Mouse (Mus musculus): ENCODE measurements at regions not wholly inside any gene's neighbourhood (a gene's known extent, or its start where the extent isn't known, plus 50 kb on each side); places are given as distances from the start of the nearest gene placed in this dataset.

- no peak for DNase-seq (ENCODE audit: low spot score)
These were observed 572.0 kb upstream of the Itga1 start for GRCm38 (mm10) chr13:115673729-115674128.

GRCm38 (mm10) chr13:115671685-115672084 is 569.9 kb upstream of the Itga1 start:
- DNase-seq (ENCODE audit: low spot score): no peak

- DNase-seq (ENCODE audit: low spot score): no peak
These were observed 567.8 kb upstream of the Itga1 start for GRCm38 (mm10) chr13:115669516-115669915.

GRCm38 (mm10) chr13:115655134-115655533 is 553.4 kb upstream of the Itga1 start:
- DNase-seq (ENCODE audit: low spot score): no peak

- DNase-seq (ENCODE audit: low spot score): no peak
These were observed 551.2 kb upstream of the Itga1 start for GRCm38 (mm10) chr13:115652935-115653334.

- DNase-seq (ENCODE audit: low spot score): no peak
These were observed 550.6 kb upstream of the Itga1 start for GRCm38 (mm10) chr13:115652352-115652751.

GRCm38 (mm10) chr13:115631410-115632105 is 529.8 kb upstream of the Itga1 start:
- no peak for DNase-seq (ENCODE audit: low spot score)

GRCm38 (mm10) chr13:115630603-115631002 is 528.8 kb upstream of the Itga1 start:
- DNase-seq (ENCODE audit: low spot score): no peak

GRCm38 (mm10) chr13:115613174-115613573 is 511.4 kb upstream of the Itga1 start:
- DNase-seq (ENCODE audit: low spot score): no peak

GRCm38 (mm10) chr13:115606441-115606840 is 504.7 kb upstream of the Itga1 start:
- DNase-seq (ENCODE audit: low spot score): no peak

GRCm38 (mm10) chr13:115595126-115595671 is 493.4 kb upstream of the Itga1 start:
- no peak for DNase-seq (ENCODE audit: low spot score)

- no peak for DNase-seq (ENCODE audit: low spot score)
These were observed 474.2 kb upstream of the Itga1 start for GRCm38 (mm10) chr13:115575967-115576366.

- DNase-seq (ENCODE audit: low spot score): no peak
These were observed 473.5 kb upstream of the Itga1 start for GRCm38 (mm10) chr13:115575052-115575891.

GRCm38 (mm10) chr13:115541167-115541566 is 439.4 kb upstream of the Itga1 start:
- no peak for DNase-seq (ENCODE audit: low spot score)

GRCm38 (mm10) chr13:115535900-115536299 is 434.1 kb upstream of the Itga1 start:
- DNase-seq (ENCODE audit: low spot score): no peak

GRCm38 (mm10) chr13:115513914-115514313 is 412.1 kb upstream of the Itga1 start:
- DNase-seq (ENCODE audit: low spot score): no peak

GRCm38 (mm10) chr13:115512214-115512613 is 410.4 kb upstream of the Itga1 start:
- no peak for DNase-seq (ENCODE audit: low spot score)

- no peak for DNase-seq (ENCODE audit: low spot score)
These were observed 406.9 kb upstream of the Itga1 start for GRCm38 (mm10) chr13:115508646-115509045.

- no peak for DNase-seq (ENCODE audit: low spot score)
These were observed 392.6 kb upstream of the Itga1 start for GRCm38 (mm10) chr13:115494399-115494798.

- DNase-seq (ENCODE audit: low spot score): no peak
These were observed 374.1 kb upstream of the Itga1 start for GRCm38 (mm10) chr13:115475861-115476260.

- DNase-seq (ENCODE audit: low spot score): no peak
These were observed 363.9 kb upstream of the Itga1 start for GRCm38 (mm10) chr13:115465689-115466088.

- DNase-seq (ENCODE audit: low spot score): no peak
These were observed 349.5 kb upstream of the Itga1 start for GRCm38 (mm10) chr13:115451244-115451643.
